Mouse (Mus musculus) liver, embryonic 13.5 days (tissue): Measurements from ENCODE around the gene Heatr5b. TPM values are rescaled to one million over a fixed set of nuclear protein-coding genes. Genes with fewer than 3 reads are reported as not detected.
A peak's percentile ranks its signal among the peaks of the same experiment; 100 is the strongest.
"Not testable (repeated sequence)": the region's sequence is repeated elsewhere in the genome, so short reads cannot be mapped to it uniquely, and the experiment has no call there.

Experiments
- ATAC-seq: fragments of 200-750 bp; cut with Nextera tagmentation; 2 replicates; pipeline ENCODE4 v1.8.0; 2017; ENCODE audit warnings: low read depth, mild to moderate bottlenecking, moderate number of reproducible peaks, moderate library complexity
- DNase-seq: peaks from one replicate; pipeline ENCODE4 v3.0.0; 2022
- H3K27ac ChIP-seq: fragments of 300-500 bp; sonication (generic); 2 replicates; pipeline ENCODE4 v1.5.1; 2015; ENCODE audit warnings: moderate library complexity, mild to moderate bottlenecking, inconsistent platforms
- H3K27me3 ChIP-seq: fragments of 300-500 bp; sonication (generic); 2 replicates; pipeline ENCODE4 v1.6.1; 2015; ENCODE audit warnings: mild to moderate bottlenecking, inconsistent platforms
- H3K36me3 ChIP-seq: fragments of 300-500 bp; sonication (generic); 2 replicates; pipeline ENCODE4 v1.6.1; 2015; ENCODE audit warnings: mild to moderate bottlenecking, inconsistent platforms
- H3K4me1 ChIP-seq: fragments of 300-500 bp; sonication (generic); replicated peaks from 2 replicates; pipeline ENCODE4 v1.6.1; 2015; ENCODE audit warnings: inconsistent platforms
- H3K4me2 ChIP-seq: fragments of 300-500 bp; sonication (generic); 2 replicates; pipeline ENCODE4 v1.6.1; 2015; ENCODE audit warnings: inconsistent platforms, mild to moderate bottlenecking, moderate library complexity
- H3K4me3 ChIP-seq: fragments of 300-500 bp; sonication (generic); replicated peaks from 2 replicates; pipeline ENCODE4 v1.5.1; 2015; ENCODE audit warnings: mild to moderate bottlenecking, inconsistent platforms
- H3K9ac ChIP-seq: fragments of 300-500 bp; sonication (generic); 2 replicates; pipeline ENCODE4 v1.6.1; 2015; ENCODE audit warnings: mild to moderate bottlenecking, inconsistent platforms
- H3K9me3 ChIP-seq: fragments of 300-500 bp; sonication (generic); replicated peaks from 2 replicates; pipeline ENCODE4 v1.6.1; 2016; ENCODE audit warnings: inconsistent platforms
- WGBS: fragments of 180-500 bp; shearing (Covaris S2); methylation state at CpG from one replicate; pipeline ENCODE4 v1.1.7; 2015; ENCODE audit not compliant: insufficient replicate concordance; 5-methylcytosine and 5-hydroxymethylcytosine counted together
- polyA plus RNA-seq: library from polyadenylated mRNA; unstranded; fragments of >200 nt; fragmentation: Nextera tagmentation; extraction: Ambion mirVana; gene quantifications from 2 replicates; pipeline ENCODE4 v1.2.1, GENCODE M21; 2015

Heatr5b gene
- polyA plus RNA-seq, 1 experiment from 2014 or later: 4.3 TPM

DNA sequence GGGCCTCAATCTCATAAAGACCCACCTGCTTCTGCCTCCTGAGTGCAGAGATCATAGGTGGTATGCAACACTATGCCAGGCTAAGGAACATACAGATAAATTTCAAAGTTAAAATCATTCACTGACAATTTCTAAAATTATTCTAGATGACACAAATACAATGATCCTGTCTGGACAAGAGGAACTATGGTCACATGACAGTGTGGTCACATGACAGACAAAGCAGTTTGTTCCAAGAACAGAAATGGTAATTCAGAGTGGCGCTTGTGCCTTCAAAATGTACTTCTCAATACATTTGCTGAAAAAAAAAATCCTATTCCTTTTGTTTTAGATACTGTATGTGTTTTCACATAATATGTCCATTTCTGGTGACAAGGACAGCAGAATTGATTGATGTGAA, 37.9 kb downstream of the Heatr5b start:
- Histone ChIP-seq H3K9me3 (no peaks in the 10 kb centered on the region), H3K27me3 (no peaks in the 10 kb centered on the region), H3K4me3 (no peak overlapping the region), H3K4me2 (no peak overlapping the region), H3K4me1 (0 out of 2 replicates have a peak, but pooled peaks cover 7% of the 10 kb centered on the region), H3K27ac (no peak overlapping the region), H3K9ac (no peak overlapping the region), H3K36me3 (peaks cover 27% of the 10 kb centered on the region)
- ATAC-seq (no peak), DNase-seq (no peak)
- 79% methylated on average over 1 of the region's 1 CpGs for WGBS

GRCm38 (mm10) chr17:78794390-78794789, 40.8 kb downstream of the Heatr5b start:
- peaks cover 14% of the 10 kb centered on the region; the same call in 1 of the 2 replicates for H3K4me1 ChIP-seq
- H3K9me3 ChIP-seq: no peaks in the 10 kb centered on the region
- no peak for DNase-seq
- no peak overlapping the region for H3K4me2 ChIP-seq
- no peak overlapping the region for H3K4me3 ChIP-seq
- H3K9ac ChIP-seq: no peak overlapping the region
- no peaks in the 10 kb centered on the region for H3K27me3 ChIP-seq
- H3K36me3 ChIP-seq: peaks cover 14% of the 10 kb centered on the region
- WGBS: 34% methylated on average over 5 of the region's 5 CpGs
- H3K27ac ChIP-seq: no peak overlapping the region
- peak; percentile 65 for ATAC-seq

DNA sequence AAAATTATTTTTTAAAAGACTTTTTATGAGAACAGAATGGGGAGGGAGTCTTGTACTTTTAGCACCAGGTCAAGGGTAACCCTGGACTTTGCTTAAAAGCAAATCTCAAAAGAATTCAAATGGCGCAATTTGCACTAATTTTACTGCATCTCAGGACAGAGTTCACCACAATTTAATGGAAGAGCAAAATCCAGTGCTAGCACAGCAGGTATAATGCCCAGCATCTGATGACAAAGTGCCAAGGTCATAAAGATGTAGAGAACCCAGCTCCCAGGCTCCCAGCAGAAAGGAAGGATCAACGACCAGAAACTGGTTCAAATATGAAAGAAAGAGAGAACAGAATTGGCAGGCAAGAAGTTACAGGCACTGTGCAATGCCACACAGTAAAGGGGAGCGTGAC, 43.0 kb downstream of the Heatr5b start:
- 79% methylated on average over 3 of the region's 3 CpGs for whole genome bisulfite sequencing
- ATAC-seq (no peak), DNase-seq (no peak)
- H3K27ac ChIP-seq: no peak overlapping the region
- peaks cover 14% of the 10 kb centered on the region; the same call in 1 of the 2 replicates for H3K4me1 ChIP-seq
- H3K4me3 ChIP-seq: no peak overlapping the region
- H3K9ac ChIP-seq: no peak overlapping the region
- H3K36me3 ChIP-seq: peaks cover 14% of the 10 kb centered on the region
- H3K27me3 ChIP-seq: no peaks in the 10 kb centered on the region
- H3K9me3 ChIP-seq: no peaks in the 10 kb centered on the region
- H3K4me2 ChIP-seq: no peak overlapping the region

DNA sequence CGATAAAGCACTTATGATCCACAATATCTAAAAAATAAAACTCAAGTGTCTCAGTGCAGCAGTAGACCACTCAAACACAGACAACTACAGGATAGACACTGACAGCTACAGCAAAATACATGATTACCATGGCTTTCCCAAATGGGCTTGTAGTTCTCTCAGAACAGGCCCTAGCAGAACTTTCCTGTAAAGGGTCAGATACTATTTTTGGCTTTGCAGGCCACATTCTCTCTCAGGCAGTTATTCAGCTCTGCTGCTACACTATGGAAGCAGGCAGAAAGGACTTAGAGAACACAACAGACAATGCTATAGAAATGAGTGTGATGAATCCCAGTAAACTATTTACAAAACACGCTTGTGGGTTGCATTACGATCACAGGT, 43.5 kb downstream of the Heatr5b start:
- H3K36me3 ChIP-seq: peaks cover 14% of the 10 kb centered on the region
- H3K4me3 ChIP-seq: no peak overlapping the region
- no peaks in the 10 kb centered on the region for H3K27me3 ChIP-seq
- no peaks in the 10 kb centered on the region for H3K9me3 ChIP-seq
- H3K4me2 ChIP-seq: no peak overlapping the region
- ATAC-seq (no peak), DNase-seq (no peak)
- WGBS: 88% methylated on average over 3 of the region's 3 CpGs
- H3K27ac ChIP-seq: no peak overlapping the region
- no peak overlapping the region for H3K9ac ChIP-seq
- peaks cover 14% of the 10 kb centered on the region; the same call in 1 of the 2 replicates for H3K4me1 ChIP-seq

GRCm38 (mm10) chr17:78791068-78791689, 44.0 kb downstream of the Heatr5b start:
- H3K27me3 ChIP-seq: no peaks in the 10 kb centered on the region
- H3K9ac ChIP-seq: no peak overlapping the region
- no peak overlapping the region for H3K27ac ChIP-seq
- DNase-seq: no peak
- H3K4me1 ChIP-seq: peaks cover 14% of the 10 kb centered on the region; the same call in 1 of the 2 replicates
- WGBS: 68% methylated on average over 7 of the region's 7 CpGs
- ATAC-seq: no peak
- H3K9me3 ChIP-seq: no peaks in the 10 kb centered on the region
- no peak overlapping the region for H3K4me3 ChIP-seq
- H3K36me3 ChIP-seq: peaks cover 14% of the 10 kb centered on the region
- H3K4me2 ChIP-seq: no peak overlapping the region

- H3K27me3 ChIP-seq, ATAC-seq: not testable (repeated sequence)
- WGBS: 54% methylated on average over 3 of the region's 3 CpGs
Measured at GRCm38 (mm10) chr17:78788273-78788672, 46.9 kb downstream of the Heatr5b start.

GRCm38 (mm10) chr17:78778765-78779164, 56.4 kb downstream of the Heatr5b start:
- no peak overlapping the region for H3K4me2 ChIP-seq
- ATAC-seq (no peak), DNase-seq (no peak)
- no peak overlapping the region for H3K9ac ChIP-seq
- no peak overlapping the region for H3K4me3 ChIP-seq
- no peak overlapping the region for H3K27ac ChIP-seq
- H3K27me3 ChIP-seq: no peaks in the 10 kb centered on the region
- no peaks in the 10 kb centered on the region for H3K4me1 ChIP-seq
- 0 out of 2 replicates have a peak, but pooled peaks cover 5% of the 10 kb centered on the region for H3K36me3 ChIP-seq
- 63% methylated on average over 1 of the region's 1 CpGs for WGBS
- H3K9me3 ChIP-seq: no peaks in the 10 kb centered on the region

More at GRCm38 (mm10) chr17:78788273-78788672, 46.9 kb downstream of the Heatr5b start:
- not testable (repeated sequence) for H3K9ac ChIP-seq, H3K27ac ChIP-seq, H3K4me1 ChIP-seq, H3K4me3 ChIP-seq, H3K36me3 ChIP-seq, H3K4me2 ChIP-seq, DNase-seq, H3K9me3 ChIP-seq

- Histone ChIP-seq H3K27me3 (no peaks in the 10 kb centered on the region), H3K4me1 (no peaks in the 10 kb centered on the region), H3K9ac (no peak overlapping the region), H3K4me3 (no peak overlapping the region), H3K4me2 (no peak overlapping the region), H3K27ac (no peak overlapping the region), H3K9me3 (no peaks in the 10 kb centered on the region), H3K36me3 (peaks cover 15% of the 10 kb centered on the region; the same call in 1 of the 2 replicates)
- 80% methylated on average over 2 of the region's 2 CpGs for WGBS
- no peak for DNase-seq
- ATAC-seq: no peak
Measured at GRCm38 (mm10) chr17:78772317-78772716, 62.8 kb downstream of the Heatr5b start.

DNA sequence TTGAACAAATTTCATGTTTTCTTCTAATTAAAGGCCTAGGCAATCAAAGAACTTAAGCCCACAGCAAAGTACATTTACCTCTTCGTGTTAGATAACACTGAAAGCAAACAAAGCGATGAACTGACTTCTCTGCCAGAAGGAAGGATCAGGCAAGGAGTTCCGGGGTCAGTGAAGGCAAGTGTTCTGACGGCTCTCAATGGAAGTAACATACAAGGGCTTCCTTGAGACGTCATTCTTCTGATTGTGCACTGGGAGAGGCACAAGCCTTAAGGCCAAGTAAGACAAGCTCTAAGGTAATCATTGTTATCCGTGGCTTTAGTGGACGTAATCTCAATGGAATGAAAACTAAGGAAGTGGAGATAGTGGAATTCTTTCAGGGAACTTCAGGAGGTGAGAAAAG, 64.2 kb downstream of the Heatr5b start:
- peaks cover 21% of the 10 kb centered on the region for H3K36me3 ChIP-seq
- H3K9ac ChIP-seq: no peak overlapping the region
- DNase-seq (no peak), ATAC-seq (no peak)
- no peaks in the 10 kb centered on the region for H3K4me1 ChIP-seq
- H3K27ac ChIP-seq: no peak overlapping the region
- no peak overlapping the region for H3K4me3 ChIP-seq
- no peaks in the 10 kb centered on the region for H3K27me3 ChIP-seq
- no peaks in the 10 kb centered on the region for H3K9me3 ChIP-seq
- 63% methylated on average over 7 of the region's 7 CpGs for WGBS
- no peak overlapping the region for H3K4me2 ChIP-seq

- Histone ChIP-seq H3K4me1 (no peaks in the 10 kb centered on the region), H3K27ac (no peak overlapping the region), H3K4me3 (no peak overlapping the region), H3K9me3 (no peaks in the 10 kb centered on the region), H3K27me3 (no peaks in the 10 kb centered on the region), H3K4me2 (no peak overlapping the region), H3K36me3 (peaks cover 27% of the 10 kb centered on the region), H3K9ac (no peak overlapping the region)
- no peak for ATAC-seq
- no peak for DNase-seq
- WGBS: 70% methylated on average over 3 of the region's 3 CpGs
Measured at GRCm38 (mm10) chr17:78769341-78769740, 65.8 kb downstream of the Heatr5b start.

DNA sequence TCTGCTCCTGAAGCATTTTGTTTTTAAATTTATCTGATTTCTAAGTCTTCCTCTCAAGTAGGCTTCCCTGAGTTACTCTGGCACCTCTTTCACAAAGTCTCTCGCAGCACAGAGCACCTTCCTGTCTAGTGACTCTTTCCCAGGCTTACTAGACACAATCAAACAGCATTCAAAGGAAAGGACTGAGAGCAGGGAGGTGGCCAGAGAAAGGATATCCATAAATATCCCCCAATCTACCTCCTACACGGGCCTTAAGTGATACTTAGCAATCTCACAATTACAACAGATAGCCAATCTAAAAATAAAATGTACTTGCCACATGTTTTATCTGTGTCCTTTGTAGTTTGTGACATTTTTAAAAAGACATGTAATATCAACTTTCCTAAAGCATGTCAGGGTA, 66.2 kb downstream of the Heatr5b start:
- no peak for DNase-seq
- peaks cover 31% of the 10 kb centered on the region for H3K36me3 ChIP-seq
- ATAC-seq: no peak
- H3K4me2 ChIP-seq: no peak overlapping the region
- H3K27me3 ChIP-seq: no peaks in the 10 kb centered on the region
- H3K4me3 ChIP-seq: no peak overlapping the region
- no peaks in the 10 kb centered on the region for H3K9me3 ChIP-seq
- 52% methylated on average over 2 of the region's 2 CpGs for WGBS
- no peaks in the 10 kb centered on the region for H3K4me1 ChIP-seq
- H3K9ac ChIP-seq: no peak overlapping the region
- no peak overlapping the region for H3K27ac ChIP-seq

- no peak for DNase-seq
- Histone ChIP-seq H3K27ac (no peak overlapping the region), H3K36me3 (peaks cover 28% of the 10 kb centered on the region), H3K4me3 (no peak overlapping the region), H3K4me1 (no peaks in the 10 kb centered on the region), H3K9ac (no peak overlapping the region), H3K9me3 (no peaks in the 10 kb centered on the region), H3K27me3 (no peaks in the 10 kb centered on the region), H3K4me2 (no peak overlapping the region)
- WGBS: 70% methylated on average over 8 of the region's 8 CpGs
- no peak for ATAC-seq
Measured at GRCm38 (mm10) chr17:78767546-78767945, 67.6 kb downstream of the Heatr5b start.
